Mouse (Mus musculus) lung, postnatal 0 days (tissue): ENCODE results near the gene Fggy. TPM values are rescaled to one million over a fixed set of nuclear protein-coding genes. Genes with fewer than 3 reads are reported as not detected.

ENCODE experiments used
- ATAC-seq: fragments of 200-750 bp; cut with Nextera tagmentation; 2 replicates; pipeline ENCODE4 v1.8.0; 2017; ENCODE audit warnings: moderate library complexity
- DNase-seq: peaks from one replicate; pipeline ENCODE4 v3.0.0-alpha.2; 2016; ENCODE audit warnings: low spot score
- H3K27ac ChIP-seq: fragments of 300-500 bp; sonication (generic); 2 replicates; pipeline ENCODE4 v1.5.1; 2014; ENCODE audit warnings: antibody characterized with exemption, mild to moderate bottlenecking, low read length, mixed read lengths
- H3K27me3 ChIP-seq: fragments of 300-500 bp; sonication (generic); replicated peaks from 2 replicates; pipeline ENCODE4 v1.6.1; 2014; ENCODE audit warnings: low read length, mixed read lengths; ENCODE audit not compliant: insufficient read depth
- H3K36me3 ChIP-seq: fragments of 300-500 bp; sonication (generic); 2 replicates; pipeline ENCODE4 v1.6.1; 2014; ENCODE audit warnings: low read length, mixed read lengths; ENCODE audit not compliant: insufficient read depth
- H3K4me1 ChIP-seq: fragments of 300-500 bp; sonication (generic); 2 replicates; pipeline ENCODE4 v1.6.1; 2014; ENCODE audit warnings: antibody characterized with exemption, low read depth, low read length, mixed read lengths; ENCODE audit not compliant: insufficient read depth
- H3K4me2 ChIP-seq: fragments of 300-500 bp; sonication (generic); replicated peaks from 2 replicates; pipeline ENCODE4 v1.6.1; 2014; ENCODE audit warnings: low read depth, mild to moderate bottlenecking, low read length, moderate library complexity, mixed read lengths
- H3K4me3 ChIP-seq: fragments of 300-500 bp; sonication (generic); 2 replicates; pipeline ENCODE4 v1.5.1; 2014; ENCODE audit warnings: low read depth, low read length
- H3K9ac ChIP-seq: fragments of 300-500 bp; sonication (generic); replicated peaks from 2 replicates; pipeline ENCODE4 v1.6.1; 2014; ENCODE audit warnings: low read depth, mild to moderate bottlenecking
- H3K9me3 ChIP-seq: fragments of 300-500 bp; sonication (generic); 2 replicates; pipeline ENCODE4 v1.6.1; 2016; ENCODE audit warnings: low read length, mixed read lengths
- CTCF ChIP-seq: IDR thresholded peaks from 2 replicates; pipeline ENCODE4 v1.5.1; 2016; ENCODE audit warnings: antibody characterized with exemption, mild to moderate bottlenecking
- EP300 ChIP-seq: IDR thresholded peaks from 2 replicates; pipeline ENCODE4 v1.6.1; 2016; ENCODE audit warnings: antibody characterized with exemption, mild to moderate bottlenecking, control low read depth
- WGBS: fragments of 180-500 bp; shearing (Covaris S2); extraction: QIAGEN DNeasy Blood & Tissue Kit; methylation state at CpG from one replicate; pipeline ENCODE4 v1.1.7; 2014; 5-methylcytosine and 5-hydroxymethylcytosine counted together
- polyA plus RNA-seq: library from polyadenylated mRNA; unstranded; fragments of >200 nt; fragmentation: Nextera tagmentation; extraction: Ambion mirVana; gene quantifications from 2 replicates; pipeline ENCODE4 v1.2.1, GENCODE M21; 2015

The Fggy gene
- polyA plus RNA-seq, 1 experiment from 2014 or later = 6.2 TPM

DNA sequence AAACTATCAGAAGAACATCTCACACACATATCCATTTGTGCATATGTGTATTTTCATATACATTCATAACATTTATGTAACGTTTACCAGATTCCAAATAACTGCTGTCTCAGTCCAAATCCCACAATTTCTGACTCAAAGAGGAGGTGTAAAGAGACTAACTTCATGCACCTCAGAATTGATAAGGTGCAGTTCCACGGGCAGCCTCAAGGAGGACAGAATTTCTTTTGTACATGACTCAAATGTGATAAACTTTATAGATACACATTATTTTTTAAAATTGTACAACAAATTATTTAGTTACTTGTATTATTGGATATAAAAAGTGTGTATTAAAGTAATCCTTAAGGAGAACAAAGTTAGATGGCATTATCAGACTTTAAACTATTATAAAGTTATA is 26.6 kb upstream of the Fggy start:
- no peak for ATAC-seq
- Histone ChIP-seq H3K36me3 (no peaks in the 10 kb centered on the region), H3K4me1 (no peaks in the 10 kb centered on the region), H3K9ac (no peak overlapping the region), H3K4me2 (no peak overlapping the region), H3K4me3 (no peak overlapping the region), H3K27ac (no peak overlapping the region), H3K27me3 (no peaks in the 10 kb centered on the region), H3K9me3 (no peaks in the 10 kb centered on the region)
- 62% methylated on average over 2 of the region's 2 CpGs for WGBS
- DNase-seq = no peak
- TF ChIP-seq CTCF = peak; percentile 46
- no peak for TF ChIP-seq EP300

DNA sequence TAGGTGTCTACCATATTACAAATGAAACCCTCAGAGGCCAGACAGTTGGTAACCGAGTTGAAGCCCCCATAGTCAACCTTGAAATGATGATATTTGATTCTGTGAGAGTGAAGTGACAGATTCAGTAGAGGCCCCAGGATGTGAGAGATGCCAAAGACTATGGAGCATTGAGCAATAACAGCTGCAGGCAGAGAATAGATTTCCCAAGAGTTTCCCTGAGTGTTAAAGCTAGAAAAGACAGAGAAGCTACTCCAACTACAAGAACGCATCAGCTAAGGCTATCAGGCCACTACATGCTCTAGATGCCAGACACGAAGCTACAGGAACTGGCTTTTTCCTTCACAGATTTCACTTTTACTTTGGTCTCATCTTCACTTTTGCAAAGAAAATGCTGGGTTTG is 23.4 kb upstream of the Fggy start:
- Histone ChIP-seq H3K27ac (no peak overlapping the region), H3K4me3 (no peak overlapping the region), H3K4me2 (no peak overlapping the region), H3K4me1 (no peaks in the 10 kb centered on the region), H3K27me3 (no peaks in the 10 kb centered on the region), H3K36me3 (no peaks in the 10 kb centered on the region), H3K9ac (no peak overlapping the region), H3K9me3 (no peaks in the 10 kb centered on the region)
- WGBS = 66% methylated on average over 3 of the region's 3 CpGs
- ATAC-seq = peak; percentile 46
- DNase-seq = peak; percentile 76
- TF ChIP-seq EP300 (no peak), CTCF (no peak)

DNA sequence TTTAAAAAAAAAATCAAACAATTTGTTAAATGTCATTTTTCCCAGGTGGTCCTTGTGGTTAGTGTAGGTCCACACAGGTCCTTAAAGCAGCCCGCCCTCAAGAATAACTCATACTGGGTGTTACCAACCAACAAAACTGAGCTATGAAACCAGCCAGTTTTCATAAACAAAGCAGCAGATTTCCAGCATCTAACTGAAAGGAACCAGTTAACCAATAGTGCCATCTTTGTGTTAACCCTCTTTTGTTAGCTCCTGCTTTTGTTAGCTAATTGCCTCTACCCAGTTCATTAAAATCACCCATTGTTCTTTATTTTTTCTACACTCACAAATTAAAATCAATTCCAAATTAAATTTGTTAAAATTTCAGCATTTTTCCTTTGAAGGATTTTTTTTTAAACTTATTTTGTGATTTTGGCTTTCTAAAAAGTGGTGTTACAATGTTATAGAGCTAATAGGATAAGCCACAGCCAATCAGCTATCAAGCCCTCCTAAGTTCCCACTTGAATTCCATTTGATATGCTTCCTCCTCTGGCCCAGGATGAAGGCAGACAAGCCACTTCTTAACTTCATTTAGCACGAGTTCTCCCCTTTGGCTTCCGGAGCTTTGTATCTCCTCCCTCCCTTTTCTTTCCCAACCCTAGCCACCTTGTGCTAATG is 15.8 kb upstream of the Fggy start:
- no peak overlapping the region for H3K4me2 ChIP-seq
- no peak overlapping the region for H3K4me3 ChIP-seq
- H3K36me3 ChIP-seq = no peaks in the 10 kb centered on the region
- 77% methylated on average over 3 of the region's 3 CpGs for WGBS
- no peak for ATAC-seq
- no peaks in the 10 kb centered on the region for H3K4me1 ChIP-seq
- DNase-seq = no peak
- H3K27ac ChIP-seq = no peak overlapping the region
- H3K27me3 ChIP-seq = no peaks in the 10 kb centered on the region
- no peaks in the 10 kb centered on the region for H3K9me3 ChIP-seq
- H3K9ac ChIP-seq = no peak overlapping the region
- TF ChIP-seq CTCF (no peak), EP300 (no peak)

DNA sequence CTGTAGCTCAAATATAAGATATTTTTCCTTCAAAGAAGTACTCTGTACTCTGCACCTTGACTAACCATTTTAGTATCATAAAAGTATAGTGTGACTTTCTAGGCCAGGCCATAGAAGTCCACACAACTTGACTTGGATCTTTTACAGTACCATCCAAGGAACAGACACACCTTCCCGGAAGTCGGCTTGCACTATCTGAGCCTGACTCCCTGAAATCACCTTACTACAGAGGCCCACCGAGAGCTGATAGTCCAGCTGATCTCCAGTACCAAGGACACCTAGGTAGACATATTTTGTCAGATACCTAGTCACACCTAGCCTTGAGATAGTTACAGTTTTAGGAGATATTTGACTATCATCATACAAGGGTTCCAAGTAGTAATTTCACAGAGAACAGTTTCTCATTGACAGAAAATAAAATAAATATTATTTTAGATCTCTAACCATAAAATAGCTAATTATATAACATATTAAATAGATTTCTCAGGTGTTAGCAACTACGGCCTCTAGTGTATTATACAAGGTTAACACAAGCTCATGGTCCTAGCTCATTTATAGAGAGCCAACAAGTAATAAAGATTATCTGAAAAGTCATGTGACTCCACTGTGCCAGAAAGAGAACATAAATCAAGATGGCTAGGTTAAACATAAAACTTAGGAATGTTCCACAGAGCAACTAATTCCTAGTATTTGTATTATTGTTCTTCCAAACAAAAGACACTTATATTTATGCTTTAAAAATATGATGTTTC is 15.1 kb upstream of the Fggy start:
- H3K4me1 ChIP-seq = no peaks in the 10 kb centered on the region
- no peak for DNase-seq
- H3K9me3 ChIP-seq = no peaks in the 10 kb centered on the region
- no peak overlapping the region for H3K9ac ChIP-seq
- no peak for TF ChIP-seq EP300
- no peak for TF ChIP-seq CTCF
- no peak overlapping the region for H3K4me2 ChIP-seq
- H3K4me3 ChIP-seq = no peak overlapping the region
- no peaks in the 10 kb centered on the region for H3K27me3 ChIP-seq
- WGBS = 89% methylated on average over 4 of the region's 4 CpGs
- H3K36me3 ChIP-seq = no peaks in the 10 kb centered on the region
- ATAC-seq = no peak
- no peak overlapping the region for H3K27ac ChIP-seq

DNA sequence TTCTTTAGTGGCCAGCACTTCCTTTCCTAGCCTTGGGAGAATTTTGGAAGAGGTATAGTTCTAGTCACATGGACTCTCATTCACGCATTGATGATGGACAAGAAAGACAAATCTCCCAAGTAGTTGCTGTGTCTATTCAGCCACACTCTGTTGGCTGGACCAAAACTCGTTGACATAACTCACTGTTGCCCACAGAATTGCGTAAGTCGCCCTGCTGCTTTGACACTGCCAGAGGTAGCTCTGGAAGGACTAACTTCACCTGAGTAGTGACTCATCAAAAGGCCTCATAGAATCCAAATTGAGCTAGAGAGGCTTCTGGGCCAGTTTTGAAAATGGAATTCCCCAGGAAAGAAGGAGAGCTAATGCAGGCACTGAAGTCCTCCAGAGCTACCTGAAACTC is 13.8 kb upstream of the Fggy start:
- Histone ChIP-seq H3K9me3 (no peaks in the 10 kb centered on the region), H3K36me3 (no peaks in the 10 kb centered on the region), H3K9ac (no peak overlapping the region), H3K4me2 (no peak overlapping the region), H3K27ac (no peak overlapping the region), H3K4me1 (no peaks in the 10 kb centered on the region), H3K27me3 (no peaks in the 10 kb centered on the region), H3K4me3 (no peak overlapping the region)
- DNase-seq (no peak), ATAC-seq (no peak)
- 69% methylated on average over 4 of the region's 4 CpGs for WGBS
- TF ChIP-seq CTCF (no peak), EP300 (no peak)

DNA sequence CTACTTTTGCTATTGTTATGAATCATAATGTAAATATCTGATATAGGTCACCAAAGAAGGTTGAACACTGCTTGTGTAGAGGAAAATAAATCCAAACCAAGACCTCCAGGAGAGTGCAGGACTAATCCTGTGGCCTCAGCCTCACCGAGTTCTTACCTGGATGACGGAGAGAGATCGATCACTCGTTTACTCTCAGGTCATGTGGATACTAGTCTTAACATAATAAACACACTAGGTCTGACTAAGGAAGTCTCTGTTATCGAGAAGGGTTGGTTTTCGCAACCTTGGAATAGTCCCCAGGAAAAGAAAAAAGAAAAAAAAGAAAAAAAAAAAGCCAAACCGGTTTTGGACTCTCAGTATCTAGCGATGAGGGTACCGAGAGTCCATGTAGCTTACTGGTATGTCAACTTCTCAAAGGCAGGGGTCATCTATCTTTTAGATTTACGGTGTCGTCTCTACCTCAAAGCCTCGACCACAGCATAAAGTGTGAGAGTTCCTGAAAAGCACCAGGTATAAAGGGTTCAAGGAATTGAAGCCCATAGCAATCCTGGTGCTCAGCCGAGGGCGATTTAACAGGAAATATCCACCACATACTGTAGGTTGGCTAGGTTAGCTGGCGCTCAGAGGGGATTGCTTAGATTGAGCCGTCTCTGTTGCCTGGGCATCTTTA is 509 bp upstream of the Fggy start:
- H3K9ac ChIP-seq = peak overlapping the region; percentile 34
- no peaks in the 10 kb centered on the region for H3K27me3 ChIP-seq
- TF ChIP-seq EP300 (no peak), CTCF (no peak)
- H3K27ac ChIP-seq = peak overlapping the region; percentile 78
- H3K9me3 ChIP-seq = no peaks in the 10 kb centered on the region
- peaks cover 9% of the 10 kb centered on the region for H3K4me1 ChIP-seq
- ATAC-seq (peak; percentile 2; the same call in 1 of the 2 replicates), DNase-seq (no peak)
- peak overlapping the region; percentile 45 for H3K4me3 ChIP-seq
- peak overlapping the region; percentile 64 for H3K4me2 ChIP-seq
- no peaks in the 10 kb centered on the region for H3K36me3 ChIP-seq
- WGBS = 14% methylated on average over 16 of the region's 16 CpGs
